Mouse (Mus musculus): ENCODE results near the gene Slc51b.

DNA sequence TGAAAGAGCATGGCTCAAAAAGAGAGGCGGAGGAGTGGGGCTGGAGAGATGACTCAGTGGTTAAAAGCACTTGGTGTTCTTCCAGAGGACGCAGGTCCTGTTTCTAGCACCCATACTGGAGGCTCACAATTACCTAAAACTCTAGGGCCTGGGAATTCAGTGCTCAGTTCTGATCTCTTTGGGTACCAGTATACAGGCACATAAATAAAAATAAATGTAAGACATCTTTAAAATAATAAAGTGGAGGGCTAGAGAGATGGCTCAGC is 17.6 kb downstream of the Slc51b start:
- TF ChIP-seq POLR2A (IDR thresholded peaks at IDR 0.05; ENCODE audit: insufficient read depth, low read length) (no peak), EP300 (IDR thresholded peaks at IDR 0.05; ENCODE audit: insufficient read depth, low read depth, low read length) (no peak), CTCF (IDR thresholded peaks at IDR 0.05; ENCODE audit: low read depth, low read length) (no peak)
